Mouse (Mus musculus) left cerebral cortex, postnatal 25 days (tissue): ENCODE data around the gene Slc12a3. TPM values are rescaled to one million over a fixed set of nuclear protein-coding genes. Genes with fewer than 3 reads are reported as not detected.
"Not testable (repeated sequence)": the region's sequence is repeated elsewhere in the genome, so short reads cannot be mapped to it uniquely, and the experiment has no call there.

Experiments used
- DNase-seq, 2 experiments: peaks; one replicate each; pipeline ENCODE4 v3.0.0; 2022; ENCODE audit warnings: low spot score in 2 of 2, mixed read lengths in 1 of 2
- intact Hi-C: fragments of 180-260 bp; cut with DNase I; formaldehyde crosslinking; loops from one replicate; pipeline ENCODE4 v1.15.1; 2025
- microRNA-seq, 2 experiments: library from miRNA; unstranded; fragments of <30 nt; microRNA quantifications; one replicate each; pipeline ENCODE4 v1.2.0; 2022
- total RNA-seq, 2 experiments: library from RNA; stranded (reverse); gene quantifications; 2 replicates each; pipeline ENCODE4 v1.2.3; 2021

Slc12a3 gene
- total RNA-seq, 2 experiments from 2014 or later: 0.27 to 0.41 TPM

DNA sequence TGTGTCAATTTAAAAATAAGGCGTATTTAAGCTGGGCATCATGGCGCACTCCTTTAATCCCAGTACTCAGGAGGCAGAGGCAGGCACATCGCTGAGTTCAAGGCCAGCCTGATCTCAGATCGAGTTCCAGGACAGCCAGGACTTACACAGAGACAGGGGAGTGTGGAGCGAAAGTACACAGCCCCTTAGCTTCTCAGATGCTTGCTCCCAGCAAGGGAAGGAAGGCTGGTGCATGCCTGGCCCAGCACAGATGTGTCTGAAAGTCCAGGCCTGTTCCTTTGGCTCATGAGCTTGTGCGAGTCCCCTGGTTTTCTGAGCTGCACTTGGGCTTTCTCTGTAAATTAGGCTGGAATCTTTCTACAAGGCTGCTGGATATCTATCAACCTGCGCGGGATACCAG, 61.9 kb downstream of the Slc12a3 start:
- intact Hi-C loops: no loop called here
- no peak for DNase-seq

DNA sequence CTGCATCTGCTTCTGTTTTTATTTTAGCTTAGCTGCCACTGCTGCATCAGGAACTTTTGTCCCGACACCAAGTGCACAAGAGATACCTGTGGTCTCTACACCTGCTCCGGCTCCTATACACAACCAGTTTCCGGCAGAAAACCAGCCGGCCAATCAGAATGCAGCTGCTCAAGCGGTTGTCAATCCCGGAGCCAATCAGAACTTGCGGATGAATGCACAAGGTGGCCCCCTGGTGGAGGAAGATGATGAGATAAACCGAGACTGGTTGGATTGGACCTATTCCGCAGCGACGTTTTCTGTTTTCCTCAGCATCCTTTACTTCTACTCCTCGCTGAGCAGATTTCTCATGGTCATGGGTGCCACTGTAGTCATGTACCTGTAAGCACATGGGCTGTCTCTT, 63.1 kb downstream of the Slc12a3 start:
- peak; percentile 20 to 43 for DNase-seq
- intact Hi-C loops: no loop called here

DNA sequence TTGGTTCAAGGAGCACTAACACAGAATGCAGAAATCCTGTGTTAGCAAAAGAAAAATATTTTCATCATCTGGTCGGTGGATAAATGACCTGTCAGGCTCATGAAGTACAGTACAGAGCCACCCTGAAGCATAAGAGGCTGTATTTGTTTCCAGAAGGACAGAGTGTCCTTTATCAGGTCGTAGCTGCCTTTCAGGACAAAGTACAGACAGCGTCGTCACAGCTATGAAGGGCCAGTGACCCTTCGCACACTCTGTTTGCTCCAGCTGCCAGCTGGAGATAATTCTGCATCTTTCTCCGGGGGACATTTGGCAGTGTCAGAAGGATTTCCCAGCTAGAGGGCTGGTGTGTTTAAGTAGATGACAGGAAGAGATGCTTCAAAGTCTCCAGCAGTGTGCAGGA, 63.6 kb downstream of the Slc12a3 start:
- DNase-seq: no peak
- intact Hi-C loops: no loop called here

DNA sequence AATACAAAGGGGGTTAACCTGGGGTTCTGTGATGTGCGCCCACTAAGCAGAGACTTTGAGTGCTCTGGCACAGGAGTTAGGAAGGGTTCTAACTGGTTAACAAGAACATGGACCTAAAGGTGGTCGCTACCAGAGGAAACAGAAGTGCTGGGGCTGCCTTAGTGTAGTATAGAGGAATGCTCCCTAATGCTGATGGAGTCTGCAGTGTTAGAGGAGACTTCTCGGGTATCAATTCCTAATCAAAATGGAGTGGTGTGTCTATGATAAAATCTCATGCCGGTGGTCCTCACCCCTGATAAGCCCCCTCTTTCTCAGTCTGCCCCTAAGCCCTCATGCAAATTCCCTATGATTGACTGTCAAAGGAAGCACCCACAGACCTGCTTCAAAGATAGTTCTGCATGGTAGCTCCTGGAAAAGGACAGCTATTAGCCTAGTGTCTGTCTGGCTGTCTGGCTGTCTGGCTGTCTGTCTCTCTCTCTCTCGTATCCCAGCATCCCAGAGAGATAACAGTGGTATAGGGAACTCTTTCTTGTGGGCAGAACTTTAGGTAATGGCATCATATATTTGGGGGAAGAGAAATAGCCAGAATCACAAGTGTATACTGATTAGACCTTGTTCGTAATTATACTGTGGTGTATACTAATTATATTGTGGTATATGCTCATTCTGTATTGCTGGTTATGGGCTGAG, 67.0 kb downstream of the Slc12a3 start:
- DNase-seq: no peak
- intact Hi-C loops: loop anchor here (2.0 kb wide), 1 partner anchor 53 kb away; no protein-coding TSS in a partner anchor

DNA sequence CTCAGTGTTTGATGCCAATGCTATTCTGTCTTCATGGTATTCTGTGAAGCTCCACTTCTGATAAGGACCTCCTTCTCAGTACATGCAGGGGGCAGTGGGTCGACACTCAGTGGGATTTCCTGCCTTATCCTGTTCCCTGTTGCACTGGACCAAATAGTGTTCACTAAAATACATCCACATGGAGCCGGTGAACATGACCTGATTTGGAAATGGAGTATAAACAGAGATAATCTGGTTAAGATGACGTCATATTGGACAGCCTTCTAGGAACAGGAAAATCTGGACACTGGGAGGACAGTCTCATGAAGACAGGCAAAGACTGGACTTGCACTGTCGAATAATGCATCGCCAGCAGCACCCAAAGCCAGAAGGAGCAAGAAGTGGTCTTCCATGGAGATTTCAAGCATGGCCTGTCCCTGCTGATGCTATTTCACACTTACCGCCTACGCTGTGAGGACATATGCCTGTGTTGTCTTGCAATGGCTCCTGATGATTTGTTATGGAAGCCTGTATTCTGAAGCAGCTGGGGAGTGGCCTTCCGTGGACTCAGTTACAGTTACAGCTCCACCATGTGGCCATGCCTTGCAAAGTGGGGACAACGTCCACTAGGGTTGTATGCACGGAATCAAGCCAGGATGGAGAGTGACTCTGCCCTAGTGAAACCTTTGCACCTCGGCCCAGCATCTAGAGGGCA, 68.1 kb downstream of the Slc12a3 start:
- intact Hi-C loops: loop anchor here (2.0 kb wide), 1 partner anchor 54 kb away; no protein-coding TSS in a partner anchor

DNA sequence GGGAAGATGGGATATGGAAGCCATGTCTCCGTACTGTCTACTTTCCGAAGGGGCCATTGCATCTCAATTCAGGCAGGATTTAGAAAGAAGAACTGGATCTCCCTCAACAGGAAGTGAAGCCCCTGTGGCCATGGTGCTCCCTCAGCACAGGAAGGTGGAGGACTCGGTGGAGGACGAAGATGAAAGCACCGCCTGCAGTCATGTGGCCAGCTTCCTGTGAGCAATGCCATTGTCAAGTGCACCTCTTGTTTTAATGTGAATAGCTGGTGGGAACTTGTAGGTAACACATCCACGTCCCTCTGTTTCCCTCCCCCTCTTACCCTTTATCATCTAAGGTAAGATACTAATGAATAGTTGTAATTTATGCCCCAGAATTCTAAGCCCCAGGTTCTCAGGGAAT, 69.6 kb downstream of the Slc12a3 start:
- intact Hi-C loops: no loop called here
- DNase-seq: no peak

More for the DNA sequence above, 68.1 kb downstream of the Slc12a3 start:
- DNase-seq: peak; percentile 28 to 61

DNA sequence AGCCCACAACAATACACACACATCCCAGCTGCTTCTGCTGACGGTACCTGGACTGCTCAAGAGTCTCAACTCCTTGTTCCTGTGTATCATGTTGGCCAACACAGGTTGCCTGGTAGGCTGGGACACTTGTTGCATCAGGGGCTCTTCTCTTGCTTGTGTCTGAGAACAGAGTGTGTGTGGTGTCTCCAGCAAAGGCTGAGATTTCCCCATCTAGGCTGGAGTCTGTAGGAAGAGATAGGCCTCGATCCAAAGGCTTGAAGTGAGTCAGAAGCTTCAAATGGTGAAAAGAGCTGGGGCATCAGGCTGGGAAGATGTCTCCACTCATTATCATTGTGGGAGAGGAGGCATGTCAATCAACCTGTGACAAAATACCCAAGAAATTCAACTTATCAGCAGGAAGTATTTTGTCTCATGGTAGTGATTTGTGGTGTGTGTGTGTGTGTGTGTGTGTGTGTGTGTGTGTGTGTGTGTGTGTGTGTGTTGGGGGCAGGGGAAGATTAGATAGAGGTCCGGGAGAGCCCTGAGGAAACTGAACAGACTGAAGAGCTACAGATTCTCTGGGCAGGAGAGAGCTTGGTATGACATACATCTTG, 70.5 kb downstream of the Slc12a3 start:
- no peak for DNase-seq
- intact Hi-C loops: no loop called here

DNA sequence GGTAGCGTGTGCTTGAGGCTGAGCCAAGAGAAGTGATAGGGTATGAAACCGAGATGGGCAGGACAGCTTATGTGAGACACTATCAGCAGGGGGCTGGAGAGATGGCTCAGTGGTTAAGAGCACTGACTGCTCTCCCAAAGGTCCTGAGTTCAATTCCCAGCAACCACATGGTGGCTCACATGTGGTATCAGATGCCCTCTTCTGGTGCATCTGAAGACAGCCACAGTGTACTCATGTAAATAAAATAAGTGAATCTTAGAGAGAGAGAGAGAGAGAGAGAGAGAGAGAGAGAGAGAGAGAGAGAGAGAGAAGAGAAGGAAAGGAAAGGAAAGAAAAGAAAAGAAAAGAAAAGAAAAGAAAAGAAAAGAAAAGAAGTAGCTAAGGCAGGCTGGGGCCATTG, 71.0 kb downstream of the Slc12a3 start:
- intact Hi-C loops, DNase-seq: not testable (repeated sequence)

DNA sequence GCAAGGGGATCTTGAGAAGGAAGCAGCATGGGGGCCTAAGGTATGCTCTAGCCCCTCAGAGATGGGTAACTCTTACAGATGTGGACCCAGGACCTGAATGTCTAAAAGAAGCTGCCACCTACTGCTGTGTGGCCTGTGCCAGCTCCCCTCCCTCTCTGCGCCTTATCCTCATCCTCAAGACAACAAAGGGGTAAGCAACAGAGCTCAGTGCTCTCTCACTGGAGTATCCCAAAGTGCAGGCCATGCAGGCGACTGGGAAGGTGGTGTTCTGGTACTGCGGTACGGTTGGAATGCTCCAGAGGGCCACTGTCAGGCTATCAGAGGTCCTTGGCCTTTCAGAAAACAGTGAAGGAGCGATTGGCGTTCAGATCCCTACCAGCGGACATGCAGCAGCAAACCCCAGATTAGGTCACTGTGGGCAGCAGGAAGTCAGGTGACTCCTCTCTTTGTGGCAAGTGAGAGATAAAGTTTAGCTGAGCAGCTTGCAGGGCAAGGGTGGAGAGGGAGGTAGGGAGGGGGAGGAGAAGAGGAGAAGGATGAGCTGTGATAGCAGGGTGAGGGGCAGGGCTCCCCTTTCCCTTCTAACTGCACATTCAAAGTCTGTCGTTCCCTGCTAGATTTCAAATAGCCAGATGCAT, 79.6 kb downstream of the Slc12a3 start:
- DNase-seq: no peak
- intact Hi-C loops: no loop called here

DNA sequence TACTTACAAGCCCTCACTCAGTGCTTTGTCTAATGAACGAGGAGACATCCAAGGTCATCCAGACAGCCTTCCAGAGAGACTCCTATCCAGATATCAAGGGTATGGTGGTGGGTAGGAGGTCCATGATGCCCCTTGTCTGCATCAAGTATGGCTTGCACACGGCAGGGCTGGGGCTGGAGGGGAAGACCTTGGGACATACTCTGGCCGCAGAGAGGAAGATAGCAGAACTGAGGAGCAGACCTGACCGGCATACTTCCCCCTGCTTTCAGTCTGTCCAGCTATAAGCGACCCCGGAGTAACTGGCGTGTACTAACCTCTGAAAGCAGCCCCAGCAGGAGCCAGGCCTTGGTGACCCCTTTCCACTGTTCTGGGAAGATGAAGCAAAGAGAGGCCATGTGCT, 80.5 kb downstream of the Slc12a3 start:
- DNase-seq: no peak
- intact Hi-C loops: no loop called here

DNA sequence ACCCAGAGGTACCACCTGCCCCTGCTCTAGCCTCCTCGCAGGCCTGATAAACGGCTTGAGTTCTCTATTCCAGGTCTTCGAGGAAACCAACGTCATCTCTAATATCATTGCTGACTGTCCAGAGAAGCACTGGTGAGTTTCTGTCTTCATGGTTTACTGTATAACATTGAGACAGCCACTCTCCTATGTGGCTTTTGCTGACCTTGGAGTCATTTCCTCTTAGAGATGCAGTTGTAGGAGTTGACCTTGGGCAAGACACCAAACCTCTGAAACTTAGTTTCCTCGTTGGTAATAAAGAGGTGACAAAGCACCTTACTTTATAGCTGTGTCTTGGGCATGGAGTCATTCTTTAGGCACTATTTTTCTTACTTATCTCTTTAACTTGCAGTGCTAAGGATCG, 83.5 kb downstream of the Slc12a3 start:
- intact Hi-C loops: no loop called here
- no peak for DNase-seq

DNA sequence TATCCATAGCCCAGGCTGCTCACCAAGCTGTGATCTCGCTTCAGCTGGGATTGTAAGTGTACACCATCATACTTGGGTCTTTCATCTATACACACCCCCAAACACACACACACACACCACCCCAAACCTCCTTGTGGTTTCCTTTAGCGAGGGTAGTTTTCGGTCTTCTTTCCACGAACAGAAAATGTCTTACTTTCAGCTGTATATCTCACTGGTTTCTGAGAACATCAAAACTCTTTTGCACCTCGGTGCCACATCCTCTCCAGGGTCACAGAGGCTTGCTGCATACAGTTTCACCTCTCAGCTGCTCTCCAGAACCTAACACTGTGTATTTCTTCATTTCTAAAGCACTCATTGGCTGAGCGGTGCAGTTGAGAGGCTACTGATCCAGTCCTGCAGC, 84.5 kb downstream of the Slc12a3 start:
- no peak for DNase-seq
- intact Hi-C loops: no loop called here

DNA sequence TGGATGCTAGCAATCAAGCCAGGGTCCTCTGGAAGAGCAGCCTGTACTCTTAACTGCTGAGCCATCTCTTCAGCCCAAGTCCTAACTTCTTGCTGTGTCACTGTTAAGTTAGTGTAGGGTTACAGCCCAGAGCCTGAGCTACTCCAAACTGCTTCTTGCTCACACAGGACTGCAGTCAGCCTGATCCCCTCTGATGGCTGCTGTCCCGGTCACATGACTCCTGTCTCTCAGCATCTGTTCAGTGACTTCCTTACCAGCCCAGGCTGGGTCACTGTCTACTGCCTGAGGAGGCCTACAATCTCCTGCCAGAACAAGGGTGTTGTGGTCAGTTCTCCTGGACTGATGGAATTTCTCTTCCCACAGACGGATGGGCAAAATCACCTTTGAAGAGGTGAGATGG, 86.2 kb downstream of the Slc12a3 start:
- intact Hi-C loops: no loop called here
- no peak for DNase-seq

Small RNA genes within 50 kb of the gene (microRNA-seq; reads per million reads assigned to microRNA genes)
- 2,657 to 2,751 reads per million in 2 experiments for gene Mir138-2

Other genes starting within 250 kb of the Slc12a3 start
- gene Bbs2, start 230.3 kb upstream of the Slc12a3 start, total RNA-seq: 10 to 100 TPM; 24.4 to 31.5 TPM
- gene Mt4, start 192.0 kb upstream of the Slc12a3 start, total RNA-seq: not detected
- 100 to 1,000 TPM; 827 to 906 TPM for gene Mt3, start 176.6 kb upstream of the Slc12a3 start, total RNA-seq
- gene Mt2, start 156.5 kb upstream of the Slc12a3 start, total RNA-seq: 100 to 1,000 TPM; 386 to 457 TPM
- gene Mt1, start 150.1 kb upstream of the Slc12a3 start, total RNA-seq: 100 to 1,000 TPM; 501 to 574 TPM
- gene Nup93, start 114.6 kb upstream of the Slc12a3 start, total RNA-seq: 10 to 100 TPM; 40.7 to 62.8 TPM
- 10 to 100 TPM; 58.1 to 61.1 TPM for gene Herpud1, start 57.2 kb downstream of the Slc12a3 start, total RNA-seq
- gene Nlrc5, start 105.2 kb downstream of the Slc12a3 start, total RNA-seq: under 1 TPM; 0.21 to 0.71 TPM
- gene Cpne2, start 203.8 kb downstream of the Slc12a3 start, total RNA-seq: 10 to 100 TPM; 23.3 to 24.6 TPM